Mouse (Mus musculus) left cerebral cortex, postnatal 25 days (tissue): Measurements from ENCODE around the gene Gm2026. TPM values are rescaled to one million over a fixed set of nuclear protein-coding genes. Genes with fewer than 3 reads are reported as not detected.
"Not testable (repeated sequence)": the region's sequence is repeated elsewhere in the genome, so short reads cannot be mapped to it uniquely, and the experiment has no call there.

Source experiments
- DNase-seq, 2 experiments: peaks; one replicate each; pipeline ENCODE4 v3.0.0; 2022; ENCODE audit warnings: low spot score in 2 of 2, mixed read lengths in 1 of 2
- intact Hi-C: fragments of 180-260 bp; cut with DNase I; formaldehyde crosslinking; loops from one replicate; pipeline ENCODE4 v1.15.1; 2025
- total RNA-seq, 2 experiments: library from RNA; stranded (reverse); gene quantifications; 2 replicates each; pipeline ENCODE4 v1.2.3; 2021

Gene Gm2026
- 10 to 100 TPM; 44.5 to 53.6 TPM for total RNA-seq

GRCm38 (mm10) chr2:175965031-175965430, at the start of gene Gm2026:
Gene Gm2026 (plus strand): TSS chr2:175965331.
- DNase-seq, intact Hi-C loops: not testable (repeated sequence)

GRCm38 (mm10) chr2:175931000-175931399, 34.1 kb upstream of the Gm2026 start, which contains the start of gene Zfp966:
Gene Zfp966 (minus strand): TSS chr2:175931100.
- DNase-seq, intact Hi-C loops: not testable (repeated sequence)

Other genes starting within 250 kb of the Gm2026 start
- not detected for gene Gm2007, start 223.8 kb upstream of the Gm2026 start, total RNA-seq
- not detected for gene Gm14288, start 164.2 kb upstream of the Gm2026 start, total RNA-seq
- gene Gm6710, start 96.1 kb upstream of the Gm2026 start, total RNA-seq, result 10 to 100 TPM; 48.0 to 52.2 TPM
- 1 to 10 TPM; 5.6 to 6.6 TPM for gene Zfp966, start 34.2 kb upstream of the Gm2026 start, total RNA-seq
- gene Gm2004, start 184.5 kb downstream of the Gm2026 start, total RNA-seq, result 1 to 10 TPM; 5.6 to 5.9 TPM